Mouse (Mus musculus) liver, embryonic 16.5 days (tissue): Measurements from ENCODE around the gene Ilf2. TPM values are rescaled to one million over a fixed set of nuclear protein-coding genes. Genes with fewer than 3 reads are reported as not detected.
A peak's percentile ranks its signal among the peaks of the same experiment; 100 is the strongest.

Experiments
- ATAC-seq: fragments of 200-750 bp; cut with Nextera tagmentation; 2 replicates; pipeline ENCODE4 v1.8.0; 2017; ENCODE audit warnings: low read depth, mild to moderate bottlenecking, moderate number of reproducible peaks, moderate library complexity
- H3K27ac ChIP-seq: fragments of 300-500 bp; sonication (generic); 2 replicates; pipeline ENCODE4 v1.5.1; 2014; ENCODE audit warnings: mild to moderate bottlenecking, low read length
- H3K27me3 ChIP-seq: fragments of 300-500 bp; sonication (generic); 2 replicates; pipeline ENCODE4 v1.6.1; 2014; ENCODE audit warnings: low read depth, low read length, mixed read lengths; ENCODE audit not compliant: control insufficient read depth, insufficient read depth
- H3K36me3 ChIP-seq: fragments of 300-500 bp; sonication (generic); 2 replicates; pipeline ENCODE4 v1.6.1; 2014; ENCODE audit warnings: mild to moderate bottlenecking; ENCODE audit not compliant: control insufficient read depth, insufficient read depth
- H3K4me1 ChIP-seq: fragments of 300-500 bp; sonication (generic); 2 replicates; pipeline ENCODE4 v1.6.1; 2014; ENCODE audit warnings: low read depth, low read length, mixed read lengths; ENCODE audit not compliant: control insufficient read depth
- H3K4me2 ChIP-seq: fragments of 300-500 bp; sonication (generic); 2 replicates; pipeline ENCODE4 v1.6.1; 2014; ENCODE audit warnings: low read depth, low read length, mixed read lengths
- H3K4me3 ChIP-seq: fragments of 300-500 bp; sonication (generic); 2 replicates; pipeline ENCODE4 v1.5.1; 2014; ENCODE audit warnings: low read depth, mild to moderate bottlenecking, low read length
- H3K9ac ChIP-seq: fragments of 300-500 bp; sonication (generic); 2 replicates; pipeline ENCODE4 v1.6.1; 2014; ENCODE audit warnings: low read depth, low read length
- H3K9me3 ChIP-seq: fragments of 300-500 bp; sonication (generic); replicated peaks from 2 replicates; pipeline ENCODE4 v1.6.1; 2016; ENCODE audit warnings: low read length; ENCODE audit not compliant: control insufficient read depth
- WGBS: fragments of 180-500 bp; shearing (Covaris S2); extraction: QIAGEN DNeasy Blood & Tissue Kit; methylation state at CpG from one replicate; pipeline ENCODE4 v1.1.7; 2014; ENCODE audit not compliant: insufficient replicate concordance; 5-methylcytosine and 5-hydroxymethylcytosine counted together
- polyA plus RNA-seq: library from polyadenylated mRNA; unstranded; fragments of >200 nt; fragmentation: Nextera tagmentation; extraction: Ambion mirVana; gene quantifications from 2 replicates; pipeline ENCODE4 v1.2.1, GENCODE M21; 2015

Ilf2 gene
- polyA plus RNA-seq, 1 experiment from 2014 or later = 44.8 TPM

DNA sequence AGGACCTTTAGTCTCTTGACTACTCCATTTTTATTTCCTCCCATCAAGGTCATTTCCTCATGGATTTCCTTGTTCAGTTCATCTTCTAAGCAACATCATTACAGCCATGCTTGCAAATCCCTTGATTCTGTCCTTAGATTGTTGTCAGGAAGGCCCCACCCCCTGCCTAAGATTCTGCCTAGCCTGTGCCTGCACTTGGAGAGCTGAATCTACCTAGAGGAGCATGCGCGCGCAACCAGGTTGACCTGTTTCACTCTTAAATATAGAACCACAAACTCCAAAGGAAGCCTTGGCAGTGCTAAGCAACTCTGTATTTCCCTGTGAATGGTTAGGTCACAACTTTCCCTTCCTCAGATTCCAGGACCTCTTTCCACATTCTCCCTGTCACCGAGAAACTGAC is 41.8 kb downstream of the Ilf2 start:
- H3K9me3 ChIP-seq = no peaks in the 10 kb centered on the region
- 82% methylated on average over 4 of the region's 4 CpGs for WGBS
- no peak for ATAC-seq
- peaks cover 23% of the 10 kb centered on the region for H3K4me1 ChIP-seq
- no peaks in the 10 kb centered on the region for H3K36me3 ChIP-seq
- H3K4me2 ChIP-seq = no peak overlapping the region
- H3K27me3 ChIP-seq = no peaks in the 10 kb centered on the region
- no peak overlapping the region for H3K27ac ChIP-seq
- H3K9ac ChIP-seq = no peak overlapping the region
- H3K4me3 ChIP-seq = no peak overlapping the region

DNA sequence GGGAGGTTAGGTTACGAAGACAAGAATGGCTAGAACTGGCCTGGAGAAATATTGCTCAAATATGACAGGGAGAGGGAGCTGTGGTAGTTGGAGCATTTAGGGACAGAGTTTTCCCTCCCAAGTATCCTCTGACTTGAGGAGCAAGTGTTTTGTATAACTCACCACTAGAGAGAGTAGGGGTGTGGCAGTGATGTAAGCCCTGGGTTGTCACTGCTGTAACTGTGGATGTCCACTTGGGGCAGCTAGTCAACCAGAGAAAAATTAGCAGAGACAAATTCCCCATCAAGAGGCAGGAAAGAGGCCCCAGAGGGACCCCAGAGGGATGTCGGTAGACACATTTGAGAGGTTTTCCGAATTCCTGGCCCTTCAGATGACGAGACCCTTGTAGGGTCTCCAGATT is 49.5 kb downstream of the Ilf2 start:
- Histone ChIP-seq H3K9ac (no peak overlapping the region), H3K4me3 (no peak overlapping the region), H3K4me1 (no peaks in the 10 kb centered on the region; the same call in 1 of the 2 replicates), H3K9me3 (no peaks in the 10 kb centered on the region), H3K4me2 (no peak overlapping the region), H3K36me3 (no peaks in the 10 kb centered on the region), H3K27ac (no peak overlapping the region), H3K27me3 (no peaks in the 10 kb centered on the region; the same call in 1 of the 2 replicates)
- no peak for ATAC-seq
- 39% methylated on average over 4 of the region's 4 CpGs for WGBS

DNA sequence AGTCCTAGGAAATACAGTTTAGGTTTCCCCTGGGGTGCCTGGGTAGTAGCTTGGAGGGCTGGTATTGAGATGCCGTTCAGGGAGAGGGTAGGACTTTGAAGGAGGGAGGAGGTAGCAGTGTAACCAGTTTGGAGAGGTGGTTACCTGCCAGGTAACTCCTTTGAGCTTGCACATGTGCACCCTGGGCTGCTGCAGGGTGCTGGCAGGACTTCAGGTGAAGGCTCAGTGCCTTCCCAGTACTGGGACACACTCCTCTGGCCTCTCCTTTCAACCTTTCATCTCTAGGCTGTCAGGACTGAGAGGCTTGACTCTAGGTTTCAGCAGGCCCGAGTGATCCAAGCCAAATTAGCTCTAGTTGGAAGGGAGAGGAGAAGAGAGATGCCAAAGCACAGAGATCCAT is 50.1 kb downstream of the Ilf2 start:
- Histone ChIP-seq H3K4me2 (no peak overlapping the region), H3K27ac (no peak overlapping the region), H3K4me1 (no peaks in the 10 kb centered on the region; the same call in 1 of the 2 replicates), H3K9ac (no peak overlapping the region), H3K36me3 (no peaks in the 10 kb centered on the region), H3K9me3 (no peaks in the 10 kb centered on the region), H3K27me3 (no peaks in the 10 kb centered on the region; the same call in 1 of the 2 replicates), H3K4me3 (no peak overlapping the region)
- WGBS = 70% methylated on average over 2 of the region's 2 CpGs
- ATAC-seq = no peak

DNA sequence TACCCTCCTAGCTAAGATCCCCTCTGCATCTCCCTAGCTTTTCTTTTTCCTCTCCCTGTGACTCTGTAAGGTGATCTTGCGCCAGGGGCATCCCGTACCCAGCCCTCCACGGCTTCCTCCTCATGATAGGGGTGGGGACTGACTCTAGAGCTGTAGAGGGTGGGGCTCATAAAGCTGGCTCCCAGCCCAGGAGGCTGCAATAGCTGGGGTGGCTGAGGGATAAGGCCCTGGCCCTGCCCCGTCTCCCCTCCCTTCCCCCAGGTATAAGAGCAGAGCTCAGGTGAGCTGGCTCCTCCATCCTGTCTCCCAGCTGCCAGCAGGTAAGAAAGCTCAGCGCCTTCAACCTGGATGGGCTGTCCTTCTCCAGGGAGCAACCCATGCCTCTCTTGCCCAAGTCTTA is 50.7 kb downstream of the Ilf2 start, which contains the start of gene S100a14:
S100a14 (plus strand) TSS at position 277 of the 400 bp plus-strand sequence.
- Histone ChIP-seq H3K4me3 (no peak within 1 kb of the TSS), H3K36me3 (no peaks in the 10 kb centered on the region), H3K27me3 (no peaks in the 10 kb centered on the region; the same call in 1 of the 2 replicates), H3K9me3 (no peaks in the 10 kb centered on the region), H3K9ac (no peak within 1 kb of the TSS), H3K4me1 (no peaks in the 10 kb centered on the region; the same call in 1 of the 2 replicates), H3K27ac (no peak within 1 kb of the TSS), H3K4me2 (no peak within 1 kb of the TSS)
- peak; percentile 56; the same call in 1 of the 2 replicates for ATAC-seq
- WGBS = 39% methylated on average over 5 of the region's 5 CpGs

GRCm38 (mm10) chr3:90527291-90527873 is 51.5 kb downstream of the Ilf2 start:
- no peak overlapping the region for H3K4me2 ChIP-seq
- H3K9me3 ChIP-seq = no peaks in the 10 kb centered on the region
- H3K4me3 ChIP-seq = no peak overlapping the region
- H3K27ac ChIP-seq = no peak overlapping the region
- H3K9ac ChIP-seq = no peak overlapping the region
- no peaks in the 10 kb centered on the region; the same call in 1 of the 2 replicates for H3K4me1 ChIP-seq
- no peaks in the 10 kb centered on the region for H3K36me3 ChIP-seq
- H3K27me3 ChIP-seq = no peaks in the 10 kb centered on the region; the same call in 1 of the 2 replicates
- WGBS = 65% methylated on average over 7 of the region's 7 CpGs
- ATAC-seq = no peak

GRCm38 (mm10) chr3:90531713-90532112 is 55.8 kb downstream of the Ilf2 start:
- H3K4me1 ChIP-seq = no peaks in the 10 kb centered on the region
- H3K36me3 ChIP-seq = no peaks in the 10 kb centered on the region
- no peak for ATAC-seq
- no peak overlapping the region for H3K4me3 ChIP-seq
- H3K4me2 ChIP-seq = no peak overlapping the region
- H3K9me3 ChIP-seq = no peaks in the 10 kb centered on the region
- H3K27ac ChIP-seq = no peak overlapping the region
- H3K27me3 ChIP-seq = no peaks in the 10 kb centered on the region; the same call in 1 of the 2 replicates
- 56% methylated on average over 5 of the region's 5 CpGs for WGBS
- no peak overlapping the region for H3K9ac ChIP-seq

DNA sequence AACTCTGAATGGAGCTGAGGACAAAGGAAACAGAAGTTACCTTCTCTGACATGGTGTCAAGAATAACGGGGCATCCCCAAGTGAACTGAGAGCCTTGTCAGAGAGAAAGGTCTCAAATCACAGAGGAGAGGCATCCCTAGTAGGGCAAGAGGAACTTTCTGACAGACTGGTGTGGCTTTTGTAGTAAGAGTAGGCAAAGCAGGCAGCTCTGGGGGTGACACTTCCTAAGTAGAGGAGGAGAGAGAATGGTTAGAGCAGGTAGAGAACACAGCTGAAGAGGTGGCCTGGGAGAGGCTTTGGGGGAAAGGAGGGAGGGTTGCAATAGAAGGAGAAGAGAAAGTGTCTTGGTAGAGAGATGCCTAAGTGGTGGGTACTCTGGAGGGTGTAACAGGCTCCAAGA is 59.5 kb downstream of the Ilf2 start:
- Histone ChIP-seq H3K36me3 (no peaks in the 10 kb centered on the region), H3K27ac (no peak overlapping the region), H3K27me3 (no peaks in the 10 kb centered on the region), H3K9me3 (no peaks in the 10 kb centered on the region), H3K4me3 (no peak overlapping the region), H3K4me2 (no peak overlapping the region), H3K4me1 (no peaks in the 10 kb centered on the region), H3K9ac (no peak overlapping the region)
- WGBS = 25% methylated on average over 1 of the region's 1 CpGs
- ATAC-seq = no peak

DNA sequence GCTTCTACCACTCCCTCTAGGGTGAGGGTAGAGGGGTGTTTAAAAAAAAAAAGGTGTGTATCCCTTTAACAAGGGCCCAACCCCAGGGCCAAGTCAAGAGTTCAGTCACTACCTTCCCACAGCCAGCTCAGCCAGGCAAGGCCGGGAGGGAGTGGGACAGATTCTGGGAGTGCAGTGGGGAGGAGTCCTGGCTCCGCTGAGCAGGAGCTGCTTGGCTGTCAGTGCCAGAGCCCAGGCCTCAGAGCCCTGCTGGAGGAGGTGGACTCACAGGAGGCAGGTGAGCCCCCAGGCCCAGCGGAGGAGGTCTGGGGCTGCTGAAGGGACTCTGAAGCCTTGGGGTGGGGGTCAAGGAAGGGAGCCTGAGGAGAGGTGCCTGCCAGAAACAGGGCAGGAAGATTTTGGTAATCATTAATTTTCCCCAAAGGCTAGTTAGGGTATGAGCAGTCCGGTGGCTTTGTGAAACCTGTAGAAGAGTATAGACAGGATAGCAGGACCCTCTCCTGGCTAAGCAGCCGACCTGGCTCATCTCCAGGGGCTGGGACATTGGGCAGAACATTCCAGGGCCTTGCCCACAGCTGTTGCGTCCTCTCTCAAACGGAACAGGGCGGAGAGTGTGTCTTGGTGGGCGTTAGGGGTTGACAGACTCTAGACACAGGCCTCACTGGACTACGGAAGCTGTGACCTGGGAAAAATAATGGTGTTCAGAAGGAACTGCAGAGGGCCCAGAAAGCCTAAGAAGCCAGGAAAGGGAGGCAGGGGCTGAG is 61.4 kb downstream of the Ilf2 start, which contains the start of gene S100a16:
S100a16 (plus strand) TSS at position 114 of the 764 bp plus-strand sequence.
- H3K4me2 ChIP-seq = peak within 1 kb of the TSS; percentile 38
- ATAC-seq = peak; percentile 79
- H3K27me3 ChIP-seq = no peaks in the 10 kb centered on the region
- peak within 1 kb of the TSS; percentile 41; the same call in 1 of the 2 replicates for H3K9ac ChIP-seq
- H3K4me1 ChIP-seq = no peaks in the 10 kb centered on the region
- 50% methylated on average over 10 of the region's 10 CpGs for WGBS
- H3K36me3 ChIP-seq = no peaks in the 10 kb centered on the region
- peak within 1 kb of the TSS; percentile 43 for H3K4me3 ChIP-seq
- H3K27ac ChIP-seq = peak within 1 kb of the TSS; percentile 64
- H3K9me3 ChIP-seq = no peaks in the 10 kb centered on the region

DNA sequence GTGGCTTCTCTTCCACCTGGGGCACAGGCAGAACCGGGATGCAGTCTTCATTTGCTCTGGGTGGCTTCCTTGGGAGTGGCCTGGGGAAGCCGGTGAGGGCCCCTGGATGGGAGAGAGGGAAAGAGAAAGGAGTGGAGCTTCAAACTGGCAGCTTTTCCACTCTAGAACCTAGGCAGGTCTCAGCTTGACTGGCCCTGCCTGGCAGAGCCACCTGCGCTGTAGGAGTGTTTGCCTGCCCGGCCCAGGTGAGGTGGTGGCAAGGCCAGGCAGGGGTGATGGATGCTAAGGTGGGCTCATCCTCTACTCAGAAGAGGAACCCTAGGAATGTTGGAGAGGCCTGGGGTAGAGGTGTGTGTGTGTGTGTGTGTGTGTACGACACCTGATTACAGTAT is 62.0 kb downstream of the Ilf2 start:
- H3K36me3 ChIP-seq = no peaks in the 10 kb centered on the region
- no peak overlapping the region for H3K27ac ChIP-seq
- 49% methylated on average over 5 of the region's 5 CpGs for WGBS
- H3K9me3 ChIP-seq = no peaks in the 10 kb centered on the region
- peak overlapping the region; percentile 43 for H3K4me3 ChIP-seq
- peak overlapping the region; percentile 38 for H3K4me2 ChIP-seq
- peak overlapping the region; percentile 28; the same call in 1 of the 2 replicates for H3K9ac ChIP-seq
- no peak for ATAC-seq
- H3K27me3 ChIP-seq = no peaks in the 10 kb centered on the region
- H3K4me1 ChIP-seq = no peaks in the 10 kb centered on the region
